ENCODE assay signal across 9 mouse cellular contexts in genomic region chr9:42803061-42803491, GRCm38 (mm10).
DNase-seq lines count a peak whose midpoint lies in the region; ATAC-seq and TF ChIP-seq lines count a peak whose summit lies in the region.
"Had no signal": no experiment of that assay in that cellular context is flagged by ENCODE, and none has a peak within 500 bp of the region (broad histone marks: within the 10 kb centered on the region; RNA-seq: fewer than 3 reads in every experiment).

No protein-coding gene starts in this region.

- H3K4me1 ChIP-seq in lung, embryonic 14.5 days (ENCODE audit: insufficient read depth): no peaks in the 10 kb centered on the region; the same call in none of the 2 replicates
- H3K4me1 ChIP-seq in cerebellum, adult 2 months (ENCODE audit: control insufficient read depth, insufficient read depth, low read length): no peaks in the 10 kb centered on the region
- 0 out of 2 replicates have a peak, but pooled peaks cover 3% of the 10 kb centered on the region for H3K4me1 ChIP-seq in stomach, postnatal 0 days (replicated peaks; ENCODE audit: control insufficient read depth, insufficient read depth)

- H3K9me3 ChIP-seq in lung, embryonic 14.5 days (ENCODE audit: low read depth, low read length): no peaks in the 10 kb centered on the region
- H3K9me3 ChIP-seq in stomach, postnatal 0 days (ENCODE audit: control insufficient read depth, low read length): no peaks in the 10 kb centered on the region

- 52% methylated on average over 3 of the region's 3 CpGs for WGBS in lung, embryonic 14.5 days
- WGBS in cerebellum, adult 2 months: 13% methylated on average over 3 of the region's 3 CpGs
- WGBS in stomach, postnatal 0 days: 46% methylated on average over 3 of the region's 3 CpGs

- no peaks in the 10 kb centered on the region for H3K36me3 ChIP-seq in lung, embryonic 14.5 days (ENCODE audit: insufficient read depth)
- H3K36me3 ChIP-seq in stomach, postnatal 0 days (ENCODE audit: control insufficient read depth, insufficient read depth, low read length): no peaks in the 10 kb centered on the region

- no peak overlapping the region for H3K27ac ChIP-seq in lung, embryonic 14.5 days (ENCODE audit: low read depth)
- no peak overlapping the region for H3K27ac ChIP-seq in cerebellum, adult 2 months (ENCODE audit: insufficient read depth, low read length)
- H3K27ac ChIP-seq in stomach, postnatal 0 days (replicated peaks): no peak overlapping the region
- H3K27ac ChIP-seq: kidney, postnatal 0 days had no signal

- H3K4me2 ChIP-seq in lung, embryonic 14.5 days: no peak overlapping the region
- no peak overlapping the region for H3K4me2 ChIP-seq in stomach, postnatal 0 days (replicated peaks; ENCODE audit: low read depth)

- H3K9ac ChIP-seq in lung, embryonic 14.5 days: no peak overlapping the region
- H3K9ac ChIP-seq in stomach, postnatal 0 days (ENCODE audit: low read length): no peak overlapping the region

- no peak overlapping the region for H3K4me3 ChIP-seq in lung, embryonic 14.5 days (ENCODE audit: low read depth, low read length)
- H3K4me3 ChIP-seq in cerebellum, adult 2 months (replicated peaks; ENCODE audit: insufficient read depth, low read depth, low read length): no peak overlapping the region
- H3K4me3 ChIP-seq in stomach, postnatal 0 days (ENCODE audit: low read depth, low read length): no peak overlapping the region

- intact Hi-C loops in gastrocnemius, postnatal 14 days (cut with DNase I; ENCODE audit: low total_unique reads): no loop called here

- no peak for TF ChIP-seq EP300 in stomach, postnatal 0 days (optimal IDR thresholded peaks at IDR 0.05)

- no peaks in the 10 kb centered on the region; the same call in 1 of the 2 replicates for H3K27me3 ChIP-seq in lung, embryonic 14.5 days (ENCODE audit: insufficient read depth, low read length)
- no peaks in the 10 kb centered on the region for H3K27me3 ChIP-seq in cerebellum, adult 2 months (ENCODE audit: control insufficient read depth, insufficient read depth, low read length)
- no peaks in the 10 kb centered on the region for H3K27me3 ChIP-seq in stomach, postnatal 0 days (ENCODE audit: control insufficient read depth, insufficient read depth, low read length)

- peak; percentile 14 for DNase-seq in gastrocnemius, postnatal 14 days
- DNase-seq in gastrocnemius, adult 8-10 months (ENCODE audit: low spot score in 2 of 2): no peak
- DNase-seq in lung, embryonic 14.5 days: peak; percentile 87
- no peak for DNase-seq in lung, postnatal 25 days (ENCODE audit: low spot score)
- DNase-seq in cerebellum, adult 2 months: peak; percentile 24 to 51
- peak; percentile 82 for DNase-seq in lung, postnatal 10 days
- no peak for DNase-seq in stomach, postnatal 0 days (ENCODE audit: low spot score)
- no peak for DNase-seq in thymus, postnatal 10 days (ENCODE audit: low spot score in 2 of 2)

- ATAC-seq in lung, embryonic 14.5 days (ENCODE audit: insufficient read depth): peak; percentile 38
- no peak for ATAC-seq in stomach, postnatal 0 days (ENCODE audit: low FRiP score, low TSS enrichment)

- TF ChIP-seq POLR2A in cerebellum, adult 2 months (IDR thresholded peaks at IDR 0.05; ENCODE audit: borderline replicate concordance, insufficient read depth, low read length): no peak

- no peak for TF ChIP-seq CTCF in lung, embryonic 14.5 days (IDR thresholded peaks at IDR 0.05; ENCODE audit: low read depth)
- TF ChIP-seq CTCF in cerebellum, adult 2 months (IDR thresholded peaks at IDR 0.05; ENCODE audit: borderline replicate concordance, insufficient read depth, low read depth, low read length): no peak
- TF ChIP-seq CTCF in stomach, postnatal 0 days (IDR thresholded peaks at IDR 0.05; ENCODE audit: low read depth): no peak

Comparison
In these comparisons a context has a peak if more than half of its experiments do, and no peak if none do; other contexts are left out.
1. DNase-seq: peak in gastrocnemius, postnatal 14 days (single experiment), lung, embryonic 14.5 days (single experiment), cerebellum, adult 2 months (2 of 2) and lung, postnatal 10 days (single experiment); none in gastrocnemius, adult 8-10 months (0 of 2), lung, postnatal 25 days (single experiment), stomach, postnatal 0 days (single experiment) and thymus, postnatal 10 days (0 of 2).